Mouse (Mus musculus) kidney, adult 18-20 months (tissue): ENCODE results near the gene Zmynd8.

ENCODE experiments used
- DNase-seq: peaks from one replicate; pipeline ENCODE4 v3.0.0; 2021

The Zmynd8 gene

DNA sequence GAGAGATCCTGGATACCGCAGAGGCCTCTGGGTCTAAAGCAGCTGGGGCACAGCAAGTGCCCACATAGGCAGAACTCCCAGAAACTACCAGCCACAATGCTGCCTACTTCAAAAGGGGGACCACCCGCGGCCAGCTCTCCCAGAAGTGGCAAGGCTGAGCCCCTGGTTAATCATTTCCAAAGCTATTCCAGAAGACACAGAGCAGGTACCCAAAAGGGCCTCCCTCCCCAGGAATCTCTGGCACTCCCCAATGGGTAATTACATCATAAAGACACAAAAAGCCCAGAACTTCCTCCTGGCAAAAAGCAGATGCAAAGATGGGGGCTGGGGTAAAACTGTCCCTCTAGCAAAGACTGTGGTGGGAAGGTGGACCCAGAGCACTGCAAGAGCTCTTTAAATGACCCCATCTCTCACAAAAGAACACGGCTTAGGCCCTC, 41.4 kb downstream of the Zmynd8 start:
- DNase-seq, result peak; percentile 83

GRCm38 (mm10) chr2:165856611-165857200, 42.1 kb downstream of the Zmynd8 start:
- DNase-seq, result no peak

DNA sequence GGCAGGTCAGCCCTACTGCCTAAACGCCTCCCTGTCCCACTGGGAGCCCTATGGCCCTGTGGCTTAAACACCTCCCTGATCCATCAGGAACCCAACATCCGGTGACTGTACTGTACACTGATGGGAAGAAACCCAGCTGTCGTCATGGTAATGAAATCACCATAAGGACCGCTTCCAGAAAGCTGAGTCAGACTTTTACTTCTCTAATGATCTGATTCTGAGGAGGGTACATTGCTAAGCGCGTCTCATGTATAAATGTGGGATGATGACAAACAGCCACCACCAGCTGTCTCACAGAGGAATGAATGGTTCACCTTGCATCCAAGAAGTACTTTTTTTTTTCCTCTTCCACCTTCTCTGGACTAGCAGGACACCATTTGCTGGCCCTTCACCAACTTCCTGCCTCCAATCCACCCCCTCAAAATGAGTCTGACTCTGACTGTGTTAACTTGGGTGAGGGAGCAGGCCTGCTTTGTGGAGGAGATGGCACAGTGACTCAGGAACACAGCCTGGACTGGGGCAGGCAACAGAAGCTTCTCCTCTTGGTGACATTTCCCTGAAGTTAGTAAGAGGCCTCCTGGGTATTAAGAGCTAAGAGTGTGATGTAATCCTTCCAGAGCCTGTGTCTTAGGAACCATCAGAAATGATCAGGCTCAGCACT, 43.0 kb downstream of the Zmynd8 start:
- no peak for DNase-seq

DNA sequence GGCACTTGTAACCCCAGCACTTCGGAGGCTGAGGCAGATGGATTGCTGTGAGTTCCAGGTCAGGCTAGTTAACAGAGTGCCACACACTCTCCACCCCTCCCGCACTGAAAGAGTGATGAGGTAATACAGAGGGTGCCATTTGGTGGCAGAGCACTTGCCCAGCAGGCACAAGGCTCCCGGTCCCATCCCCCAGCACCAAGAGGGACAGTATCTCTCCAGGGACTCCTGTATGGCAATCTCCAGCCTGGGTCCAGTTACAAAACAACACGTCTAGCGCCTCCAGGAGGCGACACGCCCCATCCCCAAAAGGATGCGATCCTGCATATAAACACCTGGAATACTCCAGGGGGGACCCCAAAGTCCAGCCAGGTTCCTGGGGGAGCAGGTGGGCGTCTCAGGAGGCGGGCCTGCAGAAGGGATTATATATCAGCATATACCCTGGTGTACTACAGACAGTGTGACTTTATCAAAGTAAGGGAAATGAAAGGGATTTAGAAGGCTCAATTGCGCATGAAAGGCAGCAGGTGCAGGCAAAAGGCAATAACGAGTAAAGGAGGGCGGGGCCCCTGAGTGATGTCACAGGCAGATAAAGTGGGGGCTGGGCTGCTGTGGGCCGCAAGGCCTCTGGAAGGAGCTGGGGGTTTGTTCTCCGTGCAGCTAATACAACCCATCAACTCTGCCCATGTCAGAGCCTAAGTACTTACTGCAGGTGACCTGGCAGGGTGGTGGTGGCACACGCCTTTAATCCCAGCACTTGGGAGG, 44.4 kb downstream of the Zmynd8 start:
- no peak for DNase-seq

GRCm38 (mm10) chr2:165852896-165853633, 45.8 kb downstream of the Zmynd8 start:
- DNase-seq, result no peak

DNA sequence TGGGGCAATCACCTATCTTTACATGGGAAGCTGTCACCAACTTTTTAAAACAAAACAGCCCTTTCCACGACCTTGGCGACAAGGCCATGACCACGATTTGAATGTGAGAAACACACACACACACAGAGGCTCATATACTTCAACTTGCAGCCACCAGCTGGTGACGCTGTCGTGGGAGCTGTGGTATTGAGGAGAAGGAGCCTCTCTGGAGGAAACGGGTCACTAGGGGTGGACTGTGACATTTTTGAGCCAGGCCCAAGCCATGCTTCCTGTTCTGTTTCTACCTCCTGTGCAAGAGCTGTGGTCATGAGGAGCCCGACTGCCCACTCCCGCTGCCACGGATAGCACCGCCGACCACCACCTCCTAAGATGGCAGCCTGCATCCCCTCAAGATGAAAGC, 46.4 kb downstream of the Zmynd8 start:
- DNase-seq, result no peak

- no peak for DNase-seq
Measured at GRCm38 (mm10) chr2:165851811-165852415, 46.9 kb downstream of the Zmynd8 start.

GRCm38 (mm10) chr2:165850826-165851225, 48.0 kb downstream of the Zmynd8 start:
- DNase-seq, result no peak

DNA sequence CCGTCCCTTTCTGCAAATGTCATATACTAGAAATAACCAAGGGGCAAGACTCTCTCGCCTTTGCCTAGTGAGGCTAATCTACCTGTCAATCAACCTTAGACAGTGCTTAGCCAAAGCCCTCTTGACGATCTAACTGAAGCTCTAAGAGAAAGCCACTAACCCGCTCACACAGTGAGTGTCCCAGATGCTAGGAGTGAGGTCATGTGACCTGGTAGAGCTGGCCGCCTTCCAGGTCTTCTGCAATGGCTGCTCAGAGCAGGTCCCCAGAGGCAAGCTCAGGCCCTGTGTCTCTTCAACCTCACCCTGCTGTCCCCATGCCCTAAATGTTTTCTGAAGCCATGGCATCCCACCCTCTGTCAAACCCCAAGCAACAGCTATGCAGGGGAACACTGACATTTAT, 49.7 kb downstream of the Zmynd8 start:
- peak; percentile 85 for DNase-seq

- no peak for DNase-seq
Measured at GRCm38 (mm10) chr2:165846787-165847186, 52.0 kb downstream of the Zmynd8 start.

- no peak for DNase-seq
Measured at GRCm38 (mm10) chr2:165845490-165845889, 53.3 kb downstream of the Zmynd8 start.

DNA sequence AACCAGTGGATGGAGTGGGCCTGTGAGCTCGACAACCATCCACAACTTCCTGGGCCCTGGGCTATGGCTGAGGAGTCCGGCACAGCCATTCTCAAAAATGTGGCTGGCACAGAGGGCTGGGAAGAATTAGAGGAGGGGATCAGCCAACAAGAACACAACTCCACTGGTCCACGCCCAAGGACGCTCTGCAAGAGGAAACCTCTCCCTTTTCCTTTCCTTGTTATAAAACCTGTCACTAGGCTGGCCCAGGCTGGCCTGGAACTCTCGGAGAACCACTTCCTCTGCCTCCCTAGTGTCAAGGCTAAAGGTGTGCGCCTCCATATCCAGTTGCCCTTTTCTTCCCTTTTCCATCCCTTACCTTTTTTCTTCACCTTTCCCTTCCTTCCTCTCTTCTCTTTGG, 55.5 kb downstream of the Zmynd8 start:
- DNase-seq, result no peak

- DNase-seq, result no peak
Measured at GRCm38 (mm10) chr2:165842241-165842640, 56.6 kb downstream of the Zmynd8 start.

GRCm38 (mm10) chr2:165841805-165842204, 57.0 kb downstream of the Zmynd8 start:
- DNase-seq, result no peak

- no peak for DNase-seq
Measured at GRCm38 (mm10) chr2:165840852-165841251, 58.0 kb downstream of the Zmynd8 start.

DNA sequence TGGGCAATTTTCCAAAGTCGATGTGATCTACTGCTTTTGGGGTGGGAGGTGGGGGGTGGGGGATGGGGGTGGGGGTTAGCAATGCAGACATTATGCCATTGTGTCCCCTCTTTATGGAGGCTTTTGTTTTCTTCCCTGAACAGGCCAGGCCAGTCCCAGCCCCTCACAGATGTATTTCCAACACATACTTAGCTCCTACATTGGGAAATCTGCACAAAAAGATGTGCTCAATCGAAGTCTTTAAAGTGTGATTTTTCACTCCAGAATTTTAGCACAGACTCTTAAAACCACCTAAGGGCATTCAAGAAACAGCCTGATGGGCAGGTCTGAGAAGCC, 59.5 kb downstream of the Zmynd8 start:
- DNase-seq, result no peak

- no peak for DNase-seq
Measured at GRCm38 (mm10) chr2:165838606-165839316, 60.1 kb downstream of the Zmynd8 start.

DNA sequence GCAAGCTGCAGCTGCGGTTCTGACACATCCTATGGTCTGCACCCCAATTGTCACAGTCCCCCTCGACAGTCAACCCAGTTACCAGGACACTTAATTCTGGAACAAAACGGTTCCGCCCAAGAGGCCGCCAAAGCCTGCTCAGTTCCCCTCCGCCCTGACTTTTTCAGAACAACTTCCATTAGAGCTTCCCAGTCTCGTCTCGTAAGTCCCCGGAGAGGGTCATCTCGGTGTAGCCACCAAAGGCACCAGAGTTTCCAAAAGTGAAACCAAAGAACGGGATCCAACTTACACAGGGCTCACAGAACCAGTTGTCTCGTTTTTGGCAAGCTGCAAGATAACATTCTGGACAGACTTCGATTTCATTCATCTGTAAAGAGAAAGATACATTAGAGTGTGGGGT, 64.2 kb downstream of the Zmynd8 start:
- no peak for DNase-seq

DNA sequence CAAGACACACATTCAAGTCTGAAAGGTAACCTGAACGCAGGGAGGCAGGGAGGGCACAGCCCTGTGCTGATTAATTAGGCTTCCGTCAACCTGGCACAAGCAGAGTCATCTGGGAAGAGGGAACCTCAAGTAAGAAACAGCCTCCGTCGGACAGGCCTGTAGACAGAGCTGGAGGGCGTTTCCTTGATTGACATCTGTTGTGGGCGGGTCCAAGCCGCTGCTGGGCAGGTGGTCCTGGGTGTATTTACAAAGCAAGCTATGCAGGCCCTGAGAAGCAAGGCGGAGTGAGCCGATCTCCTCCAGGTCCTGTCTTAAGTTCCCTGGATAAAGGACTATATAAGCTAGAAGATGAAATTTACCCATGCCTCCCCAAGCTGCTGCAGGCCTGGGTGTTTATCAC, 65.3 kb downstream of the Zmynd8 start:
- no peak for DNase-seq

DNA sequence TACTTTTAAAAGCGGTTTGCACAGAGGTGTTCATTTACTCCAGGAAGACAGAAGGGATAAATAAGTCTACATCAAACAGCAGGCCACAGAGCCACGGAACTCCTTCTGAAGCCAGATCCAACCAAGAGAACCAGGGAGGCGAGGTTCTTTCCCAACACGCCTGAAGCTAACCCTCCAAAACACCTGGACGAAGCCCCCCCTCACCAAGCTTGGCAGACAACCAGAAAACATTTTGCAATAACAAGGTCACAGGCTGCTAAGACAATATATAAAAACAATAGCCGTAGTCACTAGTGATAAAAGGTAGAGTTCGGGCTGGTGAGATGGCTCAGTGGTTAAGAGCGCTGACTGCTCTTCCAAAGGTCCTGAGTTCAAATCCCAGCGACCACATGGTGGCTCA, 66.1 kb downstream of the Zmynd8 start:
- DNase-seq, result no peak

DNA sequence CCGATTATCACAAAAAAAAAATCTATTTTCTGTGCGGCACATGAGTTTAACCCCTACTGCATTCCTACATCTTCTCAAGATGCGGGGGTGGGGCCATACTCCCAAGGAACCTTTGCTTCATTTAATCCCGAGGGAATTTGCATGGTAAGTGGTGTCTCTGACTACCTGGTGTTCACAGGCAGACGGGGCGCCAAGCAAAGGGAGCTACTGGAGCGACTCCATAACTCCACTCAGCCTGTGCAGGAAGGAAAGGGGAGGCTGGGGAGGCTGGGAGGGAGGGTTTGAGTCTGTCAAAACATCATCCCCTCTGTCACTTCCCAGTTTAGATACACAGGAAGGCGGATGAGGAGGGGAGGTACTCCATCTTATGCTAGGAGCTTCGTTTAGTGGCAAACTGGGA, 66.5 kb downstream of the Zmynd8 start:
- DNase-seq, result peak; percentile 44

GRCm38 (mm10) chr2:165831637-165832289, 67.1 kb downstream of the Zmynd8 start:
- DNase-seq, result peak; percentile 51
